Mouse (Mus musculus) E14TG2a.4 (cell line): ENCODE results near the gene Itpkb.

ENCODE experiments used
- CTCF ChIP-seq: conservative IDR thresholded peaks from 2 replicates; pipeline ENCODE4 v1.5.1; 2014; ENCODE audit warnings: low read length
- POU5F1 ChIP-seq: IDR thresholded peaks from 2 replicates; pipeline ENCODE4 v1.6.1; 2014; ENCODE audit warnings: low read length, borderline replicate concordance

DNA sequence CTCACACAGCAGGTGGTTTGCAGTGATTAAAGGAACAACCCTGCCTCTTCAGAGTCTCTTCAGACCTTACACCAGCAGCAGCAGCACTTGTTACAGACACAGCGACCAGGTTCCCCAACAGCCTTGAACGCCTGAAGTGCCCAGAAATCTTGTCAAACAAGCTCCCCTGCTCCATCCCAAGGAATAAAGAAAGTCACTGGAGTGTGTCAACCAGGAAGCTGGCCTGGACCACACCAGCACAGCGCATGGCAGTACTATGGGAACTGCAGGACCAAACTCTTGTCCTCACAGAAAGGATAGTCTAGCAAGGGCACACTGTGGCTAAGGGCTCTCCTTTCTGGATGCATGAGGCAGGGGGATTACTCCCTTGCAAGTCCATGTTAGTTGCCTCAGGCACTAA lies 114.1 kb downstream of the Itpkb start:
- TF ChIP-seq CTCF (no peak), POU5F1 (no peak)
